Mouse (Mus musculus) embryonic fibroblast, embryonic 13.5 days (primary cell): ENCODE data around the gene Tusc2.

ENCODE experiments used
- CTCF ChIP-seq: IDR thresholded peaks from 2 replicates; pipeline ENCODE4 v1.5.1; 2011; ENCODE audit warnings: mild to moderate bottlenecking, control low read depth, low read length, moderate library complexity, borderline replicate concordance; ENCODE audit not compliant: insufficient read depth
- POLR2A ChIP-seq: IDR thresholded peaks from 2 replicates; pipeline ENCODE4 v1.6.1; 2011; ENCODE audit warnings: low read depth, mild to moderate bottlenecking, control low read depth, low read length, moderate library complexity

GRCm38 (mm10) chr9:107605041-107605661 is 42.1 kb downstream of the Tusc2 start:
- TF ChIP-seq CTCF: no peak
- TF ChIP-seq POLR2A: no peak
